Mouse (Mus musculus) G1E-ER4 (cell line): ENCODE measurements around the gene Cped1. TPM values are rescaled to one million over a fixed set of nuclear protein-coding genes. Genes with fewer than 3 reads are reported as not detected.

Source experiments
- GATA1 ChIP-seq: IDR thresholded peaks from one replicate; pipeline ENCODE4 v1.8.0; 2012; ENCODE audit warnings: low read length, inconsistent platforms
- polyA plus RNA-seq: library from polyadenylated mRNA; stranded (reverse); fragments of >175 nt; gene quantifications from 2 replicates; pipeline ENCODE4 v1.2.3, GENCODE M21; 2012

The Cped1 gene
- polyA plus RNA-seq, 1 experiment: not detected

- TF ChIP-seq GATA1: no peak
These were observed 4.7 kb downstream of the Cped1 start for GRCm38 (mm10) chr6:21990181-21991135.

- TF ChIP-seq GATA1: no peak
These were observed 5.4 kb downstream of the Cped1 start for GRCm38 (mm10) chr6:21991151-21991550.

DNA sequence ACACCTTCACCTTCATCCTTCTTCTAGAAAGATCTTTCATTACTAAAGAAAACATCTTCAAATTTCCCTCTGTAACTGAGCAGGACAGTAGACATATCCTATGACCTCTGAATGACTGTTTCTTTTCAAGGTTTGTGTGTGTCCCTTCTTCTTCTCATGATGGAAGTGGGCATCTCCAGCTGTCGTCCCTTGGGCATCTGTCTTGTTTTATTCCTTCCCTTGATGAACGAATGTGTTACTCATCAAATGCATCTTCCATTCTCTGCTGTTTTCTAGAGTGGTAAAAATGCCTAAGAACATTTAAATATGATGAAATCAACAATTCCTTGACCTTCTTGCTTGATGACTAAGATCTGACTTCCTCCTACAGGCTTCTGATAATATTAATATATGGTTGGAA is 7.4 kb downstream of the Cped1 start:
- TF ChIP-seq GATA1: no peak

DNA sequence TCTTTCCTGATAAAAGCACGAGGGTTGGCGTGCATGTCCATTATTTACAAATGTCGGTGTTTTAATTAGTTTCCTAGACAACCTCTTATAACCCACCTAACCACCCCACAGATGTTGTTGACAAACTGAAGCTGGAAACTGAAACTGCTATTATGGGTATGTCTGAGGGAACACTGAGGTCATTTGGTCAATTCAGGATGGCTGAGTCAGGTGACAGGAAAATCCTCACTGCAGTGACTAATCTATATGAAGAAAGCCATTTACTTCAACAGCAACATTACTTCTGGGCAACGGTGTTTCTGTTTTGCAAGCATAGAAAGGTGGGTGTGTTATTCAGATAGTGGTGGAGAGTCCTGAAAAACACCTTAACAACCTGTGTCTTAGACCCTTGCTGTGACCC is 12.4 kb downstream of the Cped1 start:
- no peak for TF ChIP-seq GATA1

DNA sequence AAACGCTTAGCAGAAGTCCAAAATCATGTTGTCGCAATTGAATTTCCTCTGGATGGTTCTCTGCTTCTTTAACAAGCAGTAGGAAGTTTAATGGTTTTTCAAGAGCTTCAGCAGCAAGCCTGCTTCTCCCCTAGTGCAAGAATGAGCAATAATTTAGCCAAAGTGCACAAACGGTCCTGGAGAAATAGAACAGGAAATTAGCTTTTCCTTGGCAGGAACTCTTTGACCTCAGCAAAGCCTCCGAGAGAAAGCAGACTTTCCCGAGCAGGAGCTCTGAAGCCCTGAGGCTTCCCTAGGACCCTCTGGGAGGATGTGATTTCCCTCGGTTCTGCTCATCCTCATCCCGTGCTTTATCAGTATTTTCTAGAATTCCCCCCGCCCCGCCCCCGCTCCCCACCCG is 13.3 kb downstream of the Cped1 start:
- no peak for TF ChIP-seq GATA1

DNA sequence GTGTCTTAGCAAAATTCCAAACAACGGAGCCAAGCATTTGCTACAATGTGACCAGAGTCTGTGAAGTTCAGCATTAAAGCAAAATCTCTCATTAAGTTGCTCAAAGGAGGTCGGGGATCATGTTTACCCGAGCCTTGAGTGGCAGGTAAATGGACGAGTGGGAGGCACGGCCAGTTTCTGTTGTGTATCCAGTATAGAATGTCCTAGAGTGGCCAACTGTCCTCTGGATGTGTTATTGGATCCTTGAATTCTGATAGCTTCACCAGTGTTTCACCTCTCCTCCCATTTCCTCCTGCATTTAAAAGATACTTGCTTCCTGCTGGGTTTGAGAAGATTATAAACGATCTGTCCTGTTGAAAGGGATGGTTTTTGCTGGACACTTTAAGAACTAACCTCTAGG is 14.4 kb downstream of the Cped1 start:
- no peak for TF ChIP-seq GATA1

DNA sequence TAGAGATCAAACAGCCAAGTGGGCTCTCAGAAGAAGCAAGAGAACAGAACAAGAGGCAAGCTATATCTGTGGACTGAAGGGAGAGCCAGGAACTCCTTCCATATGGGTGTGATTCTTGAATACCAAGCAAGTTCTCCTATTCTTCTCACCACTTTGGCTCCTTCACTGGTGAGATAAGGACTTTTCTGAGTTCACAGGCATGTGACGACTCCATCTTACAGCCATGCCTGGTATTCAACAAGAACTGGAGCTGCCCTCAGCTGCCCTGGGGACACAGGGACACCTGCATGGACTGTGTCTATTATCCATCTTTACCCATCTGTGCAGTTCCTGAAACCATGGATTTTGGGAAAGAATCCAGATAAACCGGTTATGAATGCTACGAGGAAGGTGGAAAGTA is 15.2 kb downstream of the Cped1 start:
- no peak for TF ChIP-seq GATA1

DNA sequence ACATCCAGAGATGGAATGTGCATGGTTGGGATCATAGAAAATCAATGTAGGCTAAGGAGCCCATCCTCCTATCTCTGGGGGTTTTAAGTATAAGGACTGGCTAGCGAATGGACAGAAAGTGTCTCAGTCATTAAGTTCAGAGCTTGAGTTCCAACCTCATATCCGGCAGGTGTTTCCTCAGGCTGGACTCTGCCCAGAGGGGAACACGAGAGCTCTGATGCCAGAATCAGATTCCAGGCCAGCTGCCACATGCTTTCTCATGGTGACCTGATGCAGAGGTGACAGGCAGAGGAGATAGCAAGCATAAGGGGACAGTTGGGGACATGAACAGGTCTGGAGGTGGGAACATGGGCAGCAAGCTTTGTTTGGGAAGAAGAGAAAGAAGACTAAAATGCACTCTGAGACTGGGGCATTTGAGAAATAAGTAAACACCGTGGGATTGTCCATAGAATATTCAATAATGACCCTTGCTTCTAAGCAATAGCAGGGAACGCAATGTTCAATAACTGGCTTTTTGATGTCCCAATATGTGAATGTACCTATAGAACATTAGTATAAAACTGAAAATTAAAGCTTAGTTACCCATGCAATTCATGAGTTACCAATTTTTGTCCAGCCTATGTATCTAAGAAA is 15.7 kb downstream of the Cped1 start:
- no peak for TF ChIP-seq GATA1

DNA sequence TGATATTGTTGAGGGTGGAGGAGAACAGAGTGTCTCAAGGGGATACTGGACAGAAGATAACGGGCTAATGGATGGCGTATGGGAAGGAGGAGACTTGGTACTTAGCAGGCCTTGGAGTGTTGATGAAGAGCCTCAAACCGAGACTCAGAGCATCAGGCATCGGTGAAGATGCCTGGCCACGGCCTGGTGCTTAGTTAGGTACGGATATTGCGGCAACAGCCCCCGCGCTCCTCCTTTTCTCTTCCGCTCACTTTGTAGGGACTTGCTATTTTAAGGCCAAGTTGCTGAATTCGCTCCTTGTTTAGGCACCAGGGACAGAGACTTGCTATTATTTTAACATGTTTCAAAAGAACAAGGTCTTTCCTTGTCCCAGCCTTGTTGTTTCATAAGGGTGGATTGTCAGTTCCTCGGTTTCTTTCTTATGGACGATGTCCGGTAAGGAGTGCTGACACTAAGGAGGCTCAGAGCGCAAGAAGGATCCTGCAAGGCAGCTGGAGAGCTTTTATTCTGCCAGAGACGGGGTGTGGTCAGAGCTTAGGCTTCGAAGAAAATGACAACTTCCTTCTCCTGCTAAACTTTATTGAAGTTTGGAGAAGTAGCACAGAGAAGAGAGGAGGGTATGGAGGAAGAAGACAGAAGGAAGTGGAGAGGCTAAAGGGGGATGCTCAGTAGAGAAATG is 16.9 kb downstream of the Cped1 start:
- TF ChIP-seq GATA1: no peak

DNA sequence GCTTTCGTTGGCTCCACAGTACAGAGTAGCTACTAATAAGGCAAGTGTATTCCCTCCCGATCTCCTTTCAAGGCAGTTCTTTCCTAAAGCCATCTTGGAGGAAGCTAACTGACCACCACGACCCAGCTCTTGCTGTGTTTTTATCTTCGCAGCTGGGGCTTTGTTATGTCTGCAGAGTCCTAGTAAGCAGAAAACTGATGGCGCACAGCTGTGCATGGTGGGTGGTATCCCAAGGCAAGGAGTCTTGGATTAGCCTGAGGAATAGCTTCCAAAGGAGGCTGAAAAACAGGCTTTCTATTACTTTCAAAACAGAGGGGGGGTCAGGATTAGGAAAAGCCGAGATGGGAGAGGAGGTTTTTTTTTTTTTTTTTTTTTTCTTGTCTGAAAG is 17.5 kb downstream of the Cped1 start:
- TF ChIP-seq GATA1: no peak

DNA sequence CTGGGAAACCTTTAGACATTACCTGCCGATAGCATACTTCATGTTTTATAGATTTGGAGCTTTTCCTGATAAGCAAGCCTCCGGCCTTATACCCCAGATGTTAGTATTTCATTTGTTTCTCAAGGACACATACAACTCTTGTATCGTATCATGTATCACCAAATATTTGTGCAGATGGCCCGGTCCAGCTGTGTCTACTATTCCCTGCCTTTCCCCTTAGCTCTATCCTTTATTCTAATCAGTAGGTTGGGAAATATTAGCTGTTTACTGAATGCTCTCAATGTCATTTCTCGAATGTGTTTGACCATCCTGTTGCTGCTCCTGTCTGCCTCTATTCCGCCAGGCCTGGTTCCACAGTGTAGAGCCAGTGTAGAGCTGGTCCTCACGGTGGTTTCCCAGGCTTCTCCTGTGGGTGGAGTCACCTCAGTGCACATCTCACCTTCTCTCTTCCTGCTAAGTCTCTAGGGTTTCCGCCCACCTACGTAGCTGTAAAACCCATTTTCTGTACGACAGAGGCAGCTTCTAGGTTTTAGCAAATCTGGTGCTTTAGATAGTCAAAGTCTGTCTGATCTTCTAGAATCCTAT is 18.3 kb downstream of the Cped1 start:
- no peak for TF ChIP-seq GATA1

GRCm38 (mm10) chr6:22008346-22008745 is 22.6 kb downstream of the Cped1 start:
- no peak for TF ChIP-seq GATA1

GRCm38 (mm10) chr6:22010258-22010657 is 24.5 kb downstream of the Cped1 start:
- no peak for TF ChIP-seq GATA1

- TF ChIP-seq GATA1: no peak
These were observed 25.1 kb downstream of the Cped1 start for GRCm38 (mm10) chr6:22010761-22011281.

GRCm38 (mm10) chr6:22011546-22011945 is 25.8 kb downstream of the Cped1 start:
- no peak for TF ChIP-seq GATA1

DNA sequence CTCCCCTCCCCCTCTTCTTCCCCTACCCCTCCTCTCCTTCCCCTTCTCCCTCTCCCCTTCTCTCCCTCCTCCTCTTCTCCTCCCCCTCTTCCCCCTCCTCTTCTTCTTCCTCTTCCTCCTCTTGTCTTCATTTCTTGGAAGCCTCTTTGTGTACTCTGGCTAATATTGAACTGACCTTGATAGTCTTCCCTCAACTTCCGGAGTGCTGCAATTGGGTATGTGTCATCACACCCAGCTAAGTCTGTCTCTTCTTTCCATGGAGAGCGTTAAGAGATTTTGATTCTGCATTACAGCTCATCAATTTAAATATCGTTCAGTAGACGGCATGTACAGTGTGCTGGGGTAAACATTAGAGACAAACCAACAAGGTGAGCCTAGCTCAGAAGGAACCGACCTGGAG is 26.4 kb downstream of the Cped1 start:
- no peak for TF ChIP-seq GATA1
